Mouse (Mus musculus) gastrocnemius, postnatal 10 days (tissue): ENCODE data around the gene Plcd3. TPM values are rescaled to one million over a fixed set of nuclear protein-coding genes. Genes with fewer than 3 reads are reported as not detected.

ENCODE experiments used
- DNase-seq: peaks from one replicate; pipeline ENCODE4 v3.0.0; 2021; ENCODE audit warnings: mixed read lengths
- total RNA-seq, 2 experiments: library from RNA; stranded (reverse); gene quantifications; 2 replicates each; pipeline ENCODE4 v1.2.3; 2021

Plcd3 gene
- total RNA-seq, 2 experiments from 2014 or later: 5.8 to 8.6 TPM

DNA sequence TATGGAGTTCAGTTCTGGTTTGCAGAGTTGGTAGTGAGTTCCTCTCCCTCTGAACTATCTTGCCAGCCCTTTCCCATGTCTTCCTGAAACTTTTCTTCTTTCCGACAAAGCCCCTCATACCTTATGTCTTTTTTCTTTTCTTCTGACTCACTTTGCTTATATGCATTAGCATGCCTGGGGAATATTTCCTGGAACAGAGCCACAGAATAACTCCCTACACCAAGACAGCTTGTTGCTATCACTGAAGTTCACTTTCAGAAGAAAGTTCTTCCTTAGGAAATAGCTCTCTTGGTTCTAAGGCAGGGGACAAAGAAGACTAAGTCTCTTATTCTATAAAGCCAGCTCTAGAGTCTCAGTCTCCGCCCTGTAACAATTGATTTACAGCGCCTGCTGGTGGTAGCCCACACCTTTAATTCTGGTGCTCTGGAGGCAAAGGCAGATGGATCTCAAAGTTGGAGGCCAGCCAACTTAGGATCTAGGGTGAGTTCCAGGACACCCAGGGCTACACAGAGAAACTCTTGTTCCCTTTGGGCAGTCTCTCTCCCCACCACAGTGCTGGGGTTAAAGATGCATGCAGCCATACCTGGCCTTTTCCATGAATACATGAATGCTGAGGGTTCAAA, 80.6 kb downstream of the Plcd3 start:
- DNase-seq: no peak

Other genes with a start within 250 kb of the Plcd3 start
- gene Eftud2, start 220.7 kb downstream of the Plcd3 start, total RNA-seq: 10 to 100 TPM; 49.5 to 52.3 TPM
- gene Ccdc103, start 220.5 kb downstream of the Plcd3 start, total RNA-seq: under 1 TPM in 1 of 2 experiments, not detected in 1; 0.14 TPM
- gene Fam187a, start 216.5 kb downstream of the Plcd3 start, total RNA-seq: not detected
- under 1 TPM; 0.09 to 0.61 TPM for gene Gfap, start 200.7 kb downstream of the Plcd3 start, total RNA-seq
- 1 to 10 TPM; 4.0 to 5.7 TPM for gene Kif18b, start 176.5 kb downstream of the Plcd3 start, total RNA-seq
- under 1 TPM; 0.31 to 0.93 TPM for gene C1ql1, start 155.0 kb downstream of the Plcd3 start, total RNA-seq
- 10 to 100 TPM; 41.5 to 49.7 TPM for gene Nmt1, start 73.5 kb downstream of the Plcd3 start, total RNA-seq
- 10 to 100 TPM; 34.9 to 45.5 TPM for gene Dcakd, start 73.3 kb downstream of the Plcd3 start, total RNA-seq
- 10 to 100 TPM; 34.9 to 50.5 TPM for gene Acbd4, start within 50 bp of the Plcd3 start, total RNA-seq
- gene Hexim1, start 14.6 kb upstream of the Plcd3 start, total RNA-seq: 10 to 100 TPM; 24.0 to 26.7 TPM
- gene Hexim2, start 30.8 kb upstream of the Plcd3 start, total RNA-seq: 1 to 10 TPM; 5.8 to 6.7 TPM
- 1 to 10 TPM; 6.3 to 8.9 TPM for gene Fmnl1, start 69.4 kb upstream of the Plcd3 start, total RNA-seq
- gene 1700023F06Rik, start 106.9 kb upstream of the Plcd3 start, total RNA-seq: not detected
- gene Spata32, start 116.8 kb upstream of the Plcd3 start, total RNA-seq: not detected
- gene Map3k14, start 165.8 kb upstream of the Plcd3 start, total RNA-seq: 1 to 10 TPM; 3.3 to 5.0 TPM